Mouse (Mus musculus) CD4-positive, CD25-positive, alpha-beta regulatory T cell, adult 2 months (primary cell): Measurements from ENCODE around the gene Olfr56.
"Not testable (repeated sequence)": the region's sequence is repeated elsewhere in the genome, so short reads cannot be mapped to it uniquely, and the experiment has no call there.

Experiments used
- DNase-seq: peaks from one replicate; pipeline ENCODE4 v3.0.0-alpha.2; 2012; ENCODE audit warnings: low read depth, low spot score

Gene Olfr56

DNA sequence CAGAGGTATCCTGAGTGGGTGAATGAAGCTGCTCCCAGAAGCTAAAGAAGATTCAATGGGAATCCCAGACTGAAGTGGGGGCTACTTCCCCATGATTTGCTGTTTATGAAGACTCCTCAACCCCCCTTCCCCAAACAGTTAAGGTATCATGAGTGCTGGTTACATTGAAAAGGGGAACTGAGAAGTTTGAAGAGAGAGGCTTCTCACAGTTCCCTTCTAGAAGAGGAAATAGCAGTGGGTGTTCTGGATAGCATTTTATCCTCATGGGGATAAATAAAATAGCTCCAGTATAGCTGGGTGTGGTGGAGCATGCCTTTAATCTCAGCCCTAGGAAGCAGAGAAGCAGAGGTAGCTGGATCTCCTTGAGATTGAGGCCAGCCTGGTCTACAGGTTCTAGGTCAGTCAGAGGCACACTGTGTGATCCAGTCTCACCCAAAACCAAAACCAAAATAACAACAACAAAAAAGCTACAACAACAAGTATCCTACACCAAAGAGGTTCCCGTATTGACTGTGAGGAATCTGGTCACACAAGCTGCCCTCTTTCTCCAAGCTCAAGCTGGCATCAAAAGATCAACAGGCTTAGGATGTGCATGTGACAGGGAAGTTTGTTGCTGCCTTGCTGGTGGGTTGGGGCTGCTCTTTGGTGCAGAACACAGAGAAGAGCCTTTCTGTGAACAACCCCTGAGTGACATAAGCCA, at the start of gene Olfr56:
Gene Olfr56, plus strand, starts transcription at position 650 of the 700 bp plus-strand sequence.
- DNase-seq: not testable (repeated sequence)

DNA sequence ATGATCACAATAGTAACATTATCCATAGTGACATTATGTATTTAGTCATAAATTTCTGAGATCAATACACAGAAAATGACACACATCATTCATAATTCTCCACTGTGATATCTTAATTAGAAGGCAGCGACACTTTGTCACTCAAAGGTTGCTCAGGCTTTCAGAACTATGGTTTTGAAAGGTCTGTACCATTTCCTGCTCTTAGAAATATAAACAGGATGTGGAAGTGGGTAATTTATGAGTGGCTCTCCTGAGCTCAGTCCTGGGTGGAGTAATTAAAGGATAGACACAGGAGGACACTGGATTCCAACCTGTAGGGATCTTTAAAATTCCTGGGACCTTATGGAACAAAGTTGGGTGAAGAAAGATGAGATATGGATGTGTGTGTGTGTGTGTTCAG, 45.3 kb upstream of the Olfr56 start:
- peak; percentile 54 for DNase-seq

DNA sequence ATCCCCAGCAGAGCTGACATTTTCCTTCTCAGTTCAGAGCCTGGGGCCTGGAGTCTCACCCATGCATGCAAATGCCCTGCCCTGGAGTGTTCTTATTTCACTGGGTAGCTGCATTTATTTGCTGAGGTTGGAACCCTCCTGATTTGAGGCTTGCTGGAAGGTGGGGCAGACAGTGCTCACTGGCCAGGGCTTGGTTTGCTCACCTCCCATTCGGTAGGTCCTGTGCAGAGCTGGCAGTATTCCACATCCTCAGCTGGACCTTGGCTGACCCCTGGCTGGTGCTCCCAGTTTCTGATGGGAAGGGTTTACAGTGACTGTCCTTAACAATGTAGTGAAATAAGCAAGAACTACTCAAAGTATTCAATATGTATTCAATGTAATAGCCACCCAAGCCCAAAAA, 44.8 kb upstream of the Olfr56 start:
- DNase-seq: not testable (repeated sequence)

DNA sequence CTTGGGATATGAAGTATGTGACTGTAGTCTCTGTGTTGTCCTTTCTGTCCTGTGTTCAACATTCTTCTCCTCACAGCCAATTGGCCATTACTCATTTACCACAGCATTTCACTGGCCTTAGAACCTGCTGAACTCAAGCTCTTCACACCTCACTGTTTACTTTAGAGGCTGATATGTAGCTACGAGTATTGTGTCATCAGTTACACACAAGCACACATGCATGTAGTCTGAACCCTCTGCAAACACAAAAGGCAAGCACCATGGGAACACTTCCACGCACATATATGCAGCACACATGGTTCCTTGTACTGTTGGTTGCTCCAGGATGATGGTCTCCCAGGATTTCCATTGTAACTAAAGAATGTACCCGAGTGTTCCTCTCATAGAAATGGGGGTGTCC, 43.4 kb upstream of the Olfr56 start:
- DNase-seq: not testable (repeated sequence)

DNA sequence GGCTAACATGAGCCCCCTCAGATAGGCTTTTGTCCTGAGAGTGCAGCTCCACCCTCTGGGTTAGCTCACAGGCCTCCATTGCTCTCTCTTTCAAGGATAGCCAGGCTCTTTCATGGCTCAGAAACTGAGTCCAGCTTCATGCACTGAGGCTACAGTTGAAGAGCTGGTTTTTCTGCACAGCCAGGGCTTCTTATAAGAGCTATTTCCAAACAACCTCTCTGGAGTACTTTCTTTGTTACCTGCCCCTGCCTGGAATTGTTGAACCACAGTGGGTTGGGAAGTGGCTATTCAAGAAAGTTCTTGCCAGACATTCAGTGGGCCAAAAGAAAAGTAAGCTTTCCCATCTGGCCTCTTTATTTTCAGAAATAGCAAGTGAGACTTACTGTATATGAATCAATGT, 39.4 kb upstream of the Olfr56 start:
- DNase-seq: not testable (repeated sequence)

GRCm38 (mm10) chr11:48946090-48946489, 32.6 kb upstream of the Olfr56 start, which contains the start of gene Psme2b:
Psme2b (minus strand) TSS chr11:48946190.
- DNase-seq: not testable (repeated sequence)

DNA sequence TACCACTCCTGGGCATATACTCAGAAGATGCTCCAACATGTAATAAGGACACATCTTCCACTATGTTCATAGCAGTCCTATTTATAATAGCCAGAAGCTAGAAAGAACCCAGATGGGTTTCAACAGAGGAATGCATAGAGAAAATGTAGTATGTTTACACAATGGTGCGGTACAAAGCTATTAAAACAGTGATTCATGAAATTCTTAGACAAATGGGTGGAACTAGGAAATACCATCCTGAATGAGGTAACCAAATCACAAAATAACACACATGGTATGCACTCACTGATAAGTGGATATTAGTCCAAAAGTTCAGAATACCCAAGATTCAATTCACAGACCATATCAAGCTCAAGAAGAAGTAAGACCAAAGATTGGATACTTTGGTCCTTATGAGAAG, 4.0 kb upstream of the Olfr56 start:
- DNase-seq: not testable (repeated sequence)

DNA sequence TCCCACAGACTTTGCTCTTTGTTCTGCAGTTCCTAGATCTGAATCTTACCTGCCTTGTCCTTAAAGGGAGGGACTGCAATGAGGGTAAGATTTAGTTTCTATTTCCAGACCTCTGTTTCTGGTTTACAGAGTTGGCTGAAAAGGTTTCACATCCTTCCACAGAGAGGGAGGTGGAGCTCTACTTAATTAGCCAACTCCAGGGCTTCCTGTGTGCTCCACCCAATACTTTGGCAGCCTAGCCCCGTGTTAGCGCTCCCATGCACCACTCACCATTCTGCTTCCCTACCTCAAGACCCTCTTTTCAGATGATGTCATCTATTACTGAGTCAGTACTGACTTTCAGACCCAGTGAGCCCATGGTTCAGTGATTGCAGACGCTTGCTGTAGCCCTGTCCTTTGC, 562 bp downstream of the Olfr56 start, which contains the start of gene 9930111J21Rik1:
Gene 9930111J21Rik1, minus strand, starts transcription at position 148 of the 400 bp plus-strand sequence.
- not testable (repeated sequence) for DNase-seq

GRCm38 (mm10) chr11:48980052-48980451, 1.4 kb downstream of the Olfr56 start:
- not testable (repeated sequence) for DNase-seq

GRCm38 (mm10) chr11:48982848-48983247, 4.2 kb downstream of the Olfr56 start:
- not testable (repeated sequence) for DNase-seq

- DNase-seq: peak; percentile 5
These were observed 9.5 kb downstream of the Olfr56 start for GRCm38 (mm10) chr11:48988219-48988618.

- peak; percentile 18 for DNase-seq
These were observed 11.3 kb downstream of the Olfr56 start for GRCm38 (mm10) chr11:48989981-48990380.

DNA sequence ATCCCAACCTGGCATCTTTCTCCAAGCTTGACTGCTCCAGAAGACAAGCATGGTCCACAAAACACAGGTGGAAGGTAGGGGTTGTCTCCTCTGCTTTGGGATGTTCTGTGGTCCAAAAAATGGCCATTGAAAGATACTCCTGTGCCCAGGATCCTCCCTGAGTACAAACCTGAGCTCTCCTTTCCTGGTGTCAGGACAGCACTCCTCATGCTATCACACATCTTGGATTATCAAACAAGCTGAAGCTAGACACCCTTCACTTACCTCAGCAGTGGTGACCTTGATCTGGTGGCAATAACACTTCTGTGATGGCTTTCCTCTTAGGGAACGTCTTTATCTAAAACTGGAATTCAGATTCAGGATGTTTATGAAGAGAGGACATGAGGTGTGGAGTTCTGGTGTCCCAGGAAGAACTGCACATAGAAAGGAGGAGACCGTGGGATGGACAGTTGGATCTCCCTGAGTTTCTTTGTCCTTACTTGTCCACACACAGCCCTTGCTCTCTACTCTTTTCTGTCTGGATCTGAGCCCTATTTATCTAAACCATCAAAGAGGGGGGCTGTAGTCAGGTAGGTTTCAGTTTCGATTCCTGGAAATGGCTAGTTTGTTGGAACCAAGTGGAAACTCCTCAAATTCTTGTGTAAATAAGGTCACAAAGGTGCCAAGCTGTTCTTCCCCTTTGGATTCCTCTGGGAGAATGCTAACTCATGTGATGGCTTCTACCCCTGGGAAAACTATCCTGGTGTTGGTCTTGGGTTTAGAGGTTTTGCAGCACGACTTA, 13.2 kb downstream of the Olfr56 start, which contains the start of gene Gm12185:
Gene Gm12185, minus strand, starts transcription at position 487 of the 781 bp plus-strand sequence.
- peak; percentile 61 for DNase-seq

DNA sequence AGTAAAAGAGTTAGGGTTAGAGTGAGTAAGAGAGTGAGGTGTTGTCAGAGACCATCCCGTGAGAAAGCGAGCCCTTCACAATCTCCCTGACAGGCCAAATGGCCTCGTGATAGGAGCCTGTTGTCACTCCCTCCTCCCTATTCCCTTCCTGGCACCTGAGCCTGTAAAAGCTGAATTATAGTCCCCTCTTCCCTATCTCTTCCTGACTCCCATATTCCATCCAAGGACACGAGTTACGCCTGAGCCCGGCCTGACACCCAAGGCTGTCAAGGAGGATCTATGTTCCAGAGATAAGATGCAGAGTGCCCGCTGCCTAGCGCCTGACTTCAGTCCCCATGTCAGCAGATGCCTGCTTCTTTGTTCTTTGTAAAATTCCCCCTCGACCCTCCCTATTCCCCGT, 14.6 kb downstream of the Olfr56 start:
- DNase-seq: peak; percentile 16

DNA sequence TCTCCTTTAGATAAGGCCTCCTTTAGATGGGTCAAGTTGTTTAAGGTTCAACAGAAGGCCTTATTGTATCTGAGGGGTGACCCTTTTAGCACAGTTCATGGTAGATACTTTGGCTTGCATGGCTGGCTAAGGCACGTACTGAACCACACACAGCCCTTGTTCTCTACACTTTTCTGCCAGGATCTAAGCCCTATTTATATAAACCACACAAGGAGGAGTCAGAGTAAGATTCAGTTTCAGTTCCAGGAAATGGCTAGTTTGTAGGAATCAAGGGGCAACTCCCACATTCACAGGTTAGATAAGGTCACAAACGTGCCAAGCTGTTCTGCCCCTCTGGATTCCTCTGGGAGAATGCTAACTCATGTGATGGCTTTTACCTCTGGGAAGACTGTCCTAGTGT, 15.3 kb downstream of the Olfr56 start, which contains the start of gene Tgtp1:
Gene Tgtp1, minus strand, starts transcription at position 155 of the 400 bp plus-strand sequence.
- DNase-seq: peak; percentile 58

GRCm38 (mm10) chr11:49000411-49000810, 21.7 kb downstream of the Olfr56 start:
- peak; percentile 23 for DNase-seq

- DNase-seq: peak; percentile 19
These were observed 27.6 kb downstream of the Olfr56 start for GRCm38 (mm10) chr11:49006317-49006716.

GRCm38 (mm10) chr11:49006785-49007184, 28.1 kb downstream of the Olfr56 start:
- not testable (repeated sequence) for DNase-seq

- not testable (repeated sequence) for DNase-seq
These were observed 33.4 kb downstream of the Olfr56 start for GRCm38 (mm10) chr11:49012074-49012473.

DNA sequence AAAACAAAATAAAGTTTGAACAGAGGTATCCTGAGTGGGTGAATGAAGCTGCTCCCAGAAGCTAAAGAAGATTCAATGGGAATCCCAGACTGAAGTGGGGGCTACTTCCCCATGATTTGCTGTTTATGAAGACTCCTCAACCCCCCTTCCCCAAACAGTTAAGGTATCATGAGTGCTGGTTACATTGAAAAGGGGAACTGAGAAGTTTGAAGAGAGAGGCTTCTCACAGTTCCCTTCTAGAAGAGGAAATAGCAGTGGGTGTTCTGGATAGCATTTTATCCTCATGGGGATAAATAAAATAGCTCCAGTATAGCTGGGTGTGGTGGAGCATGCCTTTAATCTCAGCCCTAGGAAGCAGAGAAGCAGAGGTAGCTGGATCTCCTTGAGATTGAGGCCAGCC, 71.4 kb downstream of the Olfr56 start:
- DNase-seq: not testable (repeated sequence)

GRCm38 (mm10) chr11:49051093-49051891, 72.6 kb downstream of the Olfr56 start, which contains the start of gene 9930111J21Rik2:
9930111J21Rik2 (minus strand) TSS chr11:49051242.
- DNase-seq: peak; percentile 50
